Mouse (Mus musculus): ENCODE data around the gene Atxn2.

Gene Atxn2

DNA sequence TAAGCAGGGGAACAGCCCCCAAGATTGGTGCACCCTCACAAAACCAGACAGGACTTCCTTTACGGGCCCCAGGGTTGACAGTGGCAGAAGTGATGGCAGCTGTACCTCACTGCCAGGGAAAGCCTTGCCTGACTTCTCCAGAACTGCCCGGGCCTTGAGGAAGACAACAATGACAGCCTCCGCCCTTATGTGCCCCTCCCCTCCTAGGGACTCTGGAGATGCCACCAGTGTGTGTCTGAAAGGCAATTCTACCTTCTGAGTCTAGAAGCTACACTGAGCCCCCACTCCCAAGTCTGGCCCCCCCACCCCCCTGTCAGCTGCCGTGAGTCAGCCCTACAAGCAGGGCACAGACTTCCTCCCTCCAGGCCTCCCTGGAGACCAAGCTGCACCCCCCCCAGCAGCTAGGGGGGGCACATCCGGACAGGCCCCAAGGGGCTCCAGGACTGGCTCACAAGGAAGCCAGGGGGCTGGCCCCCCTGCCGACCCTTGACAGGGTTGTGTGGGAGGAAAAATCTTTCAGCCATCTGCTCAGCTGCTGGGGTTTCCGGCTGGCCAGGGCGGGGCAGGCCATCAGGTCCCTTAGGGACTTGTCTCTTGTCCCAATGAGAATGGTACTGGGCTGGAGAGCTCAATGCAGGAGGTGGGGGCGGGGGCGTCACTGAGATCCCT, 122.6 kb downstream of the Atxn2 start:
- intact Hi-C loops (cut with DNase I): no loop called here

DNA sequence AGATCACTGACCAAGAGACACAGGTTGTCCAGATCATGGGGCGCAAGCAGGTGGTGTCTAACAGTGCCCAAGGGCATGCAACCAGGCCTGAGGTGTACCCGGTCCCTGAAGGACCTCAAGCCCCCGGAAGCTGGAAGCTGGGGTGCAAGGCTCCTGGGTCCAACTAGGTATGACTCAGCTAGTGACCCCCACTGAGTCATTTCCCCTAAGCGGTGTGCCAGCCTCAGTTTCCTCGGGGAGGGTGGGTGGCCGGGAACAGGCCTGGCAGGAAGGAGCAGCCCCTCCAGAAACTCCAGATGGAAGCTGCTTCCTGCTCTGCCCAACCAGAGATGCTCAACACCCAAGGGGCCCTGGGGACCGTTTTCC, 123.1 kb downstream of the Atxn2 start:
- intact Hi-C loops (cut with DNase I): no loop called here

DNA sequence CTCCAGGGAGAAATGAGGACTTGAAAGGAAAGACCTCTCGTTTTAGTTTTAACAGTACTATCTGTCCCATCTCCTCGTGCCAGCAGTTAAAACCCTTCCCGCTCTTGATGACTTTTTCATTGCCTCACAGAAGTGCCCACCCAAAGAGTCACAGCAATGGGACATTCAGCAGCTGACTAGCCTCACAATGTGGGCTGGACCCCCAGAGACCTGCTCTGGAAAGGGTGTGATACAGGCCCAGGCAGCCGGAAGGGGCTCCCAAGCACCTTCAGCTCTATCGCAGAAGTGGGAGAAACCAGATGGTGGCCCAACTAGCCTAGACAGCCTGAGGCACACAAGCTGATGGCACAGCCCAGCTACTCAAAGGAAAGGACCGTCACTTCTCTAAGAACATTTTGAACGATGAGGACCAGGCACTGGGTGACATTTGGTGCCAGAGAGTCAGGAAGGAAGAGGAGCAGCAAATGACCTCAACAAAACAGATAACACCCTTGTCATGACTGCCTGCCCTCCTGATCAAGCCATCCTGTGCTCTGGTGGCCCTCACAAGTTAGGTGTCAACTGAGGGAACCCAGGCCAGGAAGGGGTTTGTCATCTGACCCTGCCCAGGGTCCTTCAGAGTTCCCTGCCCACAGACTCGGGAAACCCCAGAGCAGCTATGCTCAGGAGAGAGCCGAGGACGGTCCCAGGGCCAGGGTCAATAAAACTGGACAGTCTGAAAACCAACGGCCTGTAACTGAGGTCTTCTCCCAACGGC, 124.0 kb downstream of the Atxn2 start:
- intact Hi-C loops (cut with DNase I): no loop called here

DNA sequence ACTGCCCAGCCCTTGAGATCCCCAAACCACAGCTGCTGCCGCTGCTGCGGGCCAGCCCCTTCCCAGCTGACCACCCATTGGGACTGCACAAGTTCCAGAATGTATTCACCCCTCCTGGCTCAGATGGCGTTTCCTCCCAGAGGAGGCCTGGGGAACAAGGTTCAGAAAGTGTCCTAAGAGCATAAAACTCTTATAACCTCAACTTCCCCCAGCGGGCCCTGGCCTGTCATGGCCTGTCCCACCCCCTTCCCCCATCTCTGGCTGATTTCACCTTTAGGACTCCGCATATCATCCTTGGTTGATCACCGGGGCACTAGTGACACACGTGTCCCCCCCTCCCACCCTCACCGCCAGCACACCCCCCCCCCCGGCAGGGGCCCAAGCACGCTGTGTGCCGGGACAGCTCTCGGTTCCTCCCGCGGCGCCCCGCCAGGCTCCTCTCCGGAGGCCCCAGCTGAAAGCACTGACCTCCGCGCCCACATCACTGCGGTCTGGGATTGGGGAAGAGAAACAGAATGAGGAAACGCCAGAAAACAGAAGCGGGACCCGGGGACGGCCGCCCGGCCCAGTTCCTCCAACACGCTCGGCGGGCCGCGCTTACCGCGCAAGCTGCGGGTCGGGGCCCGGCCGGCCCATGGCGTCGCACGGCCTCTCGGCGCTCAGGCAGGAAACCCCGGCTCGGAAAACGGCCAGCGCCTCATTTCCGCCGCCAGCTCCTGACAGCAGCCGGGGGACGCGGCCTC, 125.0 kb downstream of the Atxn2 start:
- intact Hi-C loops (cut with DNase I): no loop called here

DNA sequence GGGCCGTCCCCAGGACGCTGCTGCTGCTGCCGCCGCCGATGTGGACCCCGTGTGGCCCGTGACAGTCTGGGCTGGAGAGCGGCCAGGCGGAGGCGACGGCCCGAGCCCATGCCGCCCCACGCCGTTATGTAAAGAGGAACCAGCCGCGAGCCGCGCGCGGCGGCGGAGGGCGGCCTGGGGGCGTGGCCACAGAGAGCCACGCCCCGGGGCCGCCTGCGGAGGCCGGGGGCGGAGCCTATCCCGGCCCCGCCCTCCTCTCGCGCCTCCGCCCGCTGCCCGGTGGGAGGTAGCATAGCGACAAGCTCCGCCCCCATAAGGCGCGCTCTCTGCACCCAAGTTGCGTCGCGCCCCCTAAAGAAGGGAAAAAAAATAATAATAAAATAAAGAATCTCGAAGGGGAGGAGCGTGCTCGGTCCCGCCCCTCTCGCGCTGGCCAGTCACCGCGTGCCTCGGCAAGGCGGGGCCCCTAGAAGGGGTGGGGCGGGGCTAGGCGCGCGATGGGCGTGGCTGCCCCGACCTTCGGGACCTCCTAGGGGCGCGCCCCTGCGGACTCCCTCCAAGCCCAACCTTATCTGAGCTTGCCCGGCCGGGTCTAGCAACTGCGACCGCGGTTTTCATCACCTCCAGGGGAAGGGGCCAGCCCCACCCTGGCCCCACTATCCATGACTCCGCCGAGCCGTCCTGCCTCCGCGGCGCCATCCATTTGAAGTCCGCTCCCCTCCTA, 125.7 kb downstream of the Atxn2 start:
- intact Hi-C loops (cut with DNase I): no loop called here

DNA sequence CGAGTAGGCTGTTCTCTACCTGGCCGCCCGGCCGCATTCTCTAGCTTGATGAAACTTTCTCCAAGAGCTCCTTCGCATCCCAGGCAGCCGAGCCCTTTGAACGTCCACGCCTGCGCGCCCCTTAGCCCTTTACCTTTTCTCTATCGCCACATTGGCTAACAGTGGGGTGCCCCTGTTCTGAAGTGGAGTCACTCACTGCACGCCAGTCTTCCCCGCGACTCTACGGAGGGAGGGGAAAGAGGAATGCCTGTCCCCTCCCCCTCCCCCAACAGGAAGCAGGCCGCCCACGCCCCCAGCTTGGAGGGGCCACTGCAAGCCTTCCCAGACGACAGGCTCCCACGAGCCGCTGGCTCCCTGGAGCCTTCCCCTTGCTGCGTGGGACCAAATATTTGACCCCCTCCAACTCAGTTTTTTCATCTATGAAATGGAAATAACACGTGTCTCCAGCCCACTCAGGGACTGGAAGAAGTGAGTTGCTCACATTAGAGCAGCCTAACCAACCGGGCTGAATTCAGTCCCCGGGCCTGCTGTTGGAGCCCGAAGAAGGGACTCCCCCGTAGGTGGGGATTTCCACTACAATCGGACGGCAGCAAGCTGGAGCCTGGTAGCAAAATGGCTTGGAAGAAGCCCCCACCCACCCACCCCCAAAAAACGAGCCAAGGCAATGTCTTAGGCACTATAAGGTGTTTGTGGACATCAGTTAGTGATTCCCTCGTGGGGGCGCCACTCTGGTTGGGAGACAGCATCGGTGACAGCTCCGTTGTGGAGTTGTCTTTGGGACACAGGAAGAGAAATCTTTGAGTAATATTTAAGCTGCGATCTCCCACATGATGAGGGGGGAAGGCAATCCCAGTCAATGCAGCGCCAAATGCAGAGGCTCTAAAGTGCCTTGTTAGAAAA, 126.6 kb downstream of the Atxn2 start, which contains the start of gene Sh2b3:
Gene Sh2b3 (minus strand): TSS at position 206 of the 900 bp plus-strand sequence.
- intact Hi-C loops (cut with DNase I): no loop called here

DNA sequence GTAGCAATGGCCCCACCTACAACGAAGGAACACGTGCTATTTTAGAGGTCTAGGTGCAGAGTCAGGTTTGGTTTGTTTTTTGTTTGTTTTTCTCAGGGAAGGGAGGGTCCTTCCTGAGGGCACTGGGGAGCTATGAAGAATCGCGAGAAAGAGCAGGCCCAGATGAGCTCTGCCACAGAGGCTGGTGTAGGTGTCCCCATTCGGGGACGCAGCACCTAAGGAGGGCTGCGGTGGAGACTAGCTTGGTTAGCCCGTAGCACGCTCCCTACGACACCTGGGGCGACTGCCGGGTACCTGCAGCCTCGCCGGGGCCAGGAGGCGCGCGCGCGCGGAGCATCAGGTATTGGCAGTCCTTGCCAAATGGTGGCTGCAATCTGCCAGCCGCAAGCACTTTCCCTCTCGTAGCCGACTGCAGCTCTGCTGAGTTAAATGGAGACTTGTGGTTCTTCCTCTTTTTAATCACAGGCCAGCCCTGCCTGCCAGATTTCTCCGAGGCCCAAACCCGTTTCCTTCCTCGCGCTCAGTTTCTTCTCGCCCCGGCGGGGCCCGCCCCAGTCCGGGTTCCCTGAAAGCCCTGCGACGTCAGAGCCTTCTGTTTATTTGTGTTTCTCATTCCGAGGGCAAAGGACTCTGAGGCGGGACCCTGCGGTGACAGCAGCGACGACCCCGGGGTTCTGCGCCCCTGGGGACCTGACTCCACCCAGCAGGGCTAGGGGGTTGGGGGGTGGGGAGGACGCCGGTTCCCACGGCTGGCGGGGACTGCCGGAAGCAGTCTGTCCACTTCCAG, 127.4 kb downstream of the Atxn2 start:
- intact Hi-C loops (cut with DNase I): no loop called here

DNA sequence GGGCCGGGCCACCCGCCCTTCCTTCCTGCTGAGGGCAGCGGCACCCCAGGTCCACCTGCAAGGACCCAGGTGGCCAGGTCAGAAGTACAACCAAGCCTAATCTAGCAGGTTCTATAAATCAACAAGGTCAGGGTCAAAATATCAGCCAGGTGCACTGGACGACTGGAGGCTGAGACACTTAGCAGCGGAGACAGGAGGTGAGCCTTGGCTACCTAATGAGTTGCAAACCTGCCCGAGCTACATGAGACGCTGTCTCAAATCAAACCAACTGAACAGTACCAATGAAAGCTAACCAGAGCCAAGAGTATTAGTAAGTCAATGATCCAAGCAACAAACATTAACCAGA, 128.0 kb downstream of the Atxn2 start:
- intact Hi-C loops (cut with DNase I): no loop called here

DNA sequence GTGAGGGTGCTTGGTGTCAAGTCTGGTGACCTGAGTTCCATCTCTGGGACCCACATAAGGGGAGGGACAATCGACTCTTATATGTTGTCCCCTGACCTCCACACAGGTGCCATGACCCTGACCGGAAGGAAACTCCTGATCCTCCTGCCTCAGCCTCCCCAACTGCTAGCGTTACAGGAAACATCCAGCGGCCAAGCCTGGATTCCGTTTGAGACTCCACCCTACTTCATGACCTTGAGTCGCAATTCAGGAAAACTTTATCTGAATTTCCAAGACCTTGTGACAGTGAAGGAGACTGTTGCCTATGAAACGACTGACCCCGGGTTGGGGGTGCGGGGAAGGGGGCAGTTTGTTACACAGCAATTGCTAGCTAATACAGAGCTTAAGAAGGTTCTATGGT, 130.4 kb downstream of the Atxn2 start:
- intact Hi-C loops (cut with DNase I): loop anchor here (10.0 kb wide), 1 partner anchor 47 kb away; no protein-coding TSS in a partner anchor

DNA sequence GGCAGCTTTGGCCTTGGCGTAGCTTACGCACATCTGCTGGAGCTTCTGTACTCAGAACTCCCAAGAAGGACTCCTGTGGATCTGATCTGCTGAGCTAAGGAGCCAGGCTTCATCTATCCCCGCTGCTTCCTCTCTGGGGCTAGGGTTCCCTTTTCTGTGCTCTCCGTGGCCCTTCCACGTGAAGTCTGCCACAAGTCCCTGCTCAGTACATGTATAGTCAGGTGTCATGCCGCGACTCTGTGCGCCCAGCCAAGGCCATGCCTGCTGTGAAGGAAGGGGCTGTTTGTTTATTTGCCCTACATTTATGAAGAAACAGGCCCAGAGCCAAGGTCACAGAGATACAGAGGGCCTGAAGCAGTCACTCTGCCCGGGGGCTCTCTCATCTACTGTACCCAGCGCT, 130.8 kb downstream of the Atxn2 start:
- intact Hi-C loops (cut with DNase I): loop anchor here (2.0 to 10.0 kb wide), 2 partner anchors 27 to 47 kb away; no protein-coding TSS in a partner anchor

DNA sequence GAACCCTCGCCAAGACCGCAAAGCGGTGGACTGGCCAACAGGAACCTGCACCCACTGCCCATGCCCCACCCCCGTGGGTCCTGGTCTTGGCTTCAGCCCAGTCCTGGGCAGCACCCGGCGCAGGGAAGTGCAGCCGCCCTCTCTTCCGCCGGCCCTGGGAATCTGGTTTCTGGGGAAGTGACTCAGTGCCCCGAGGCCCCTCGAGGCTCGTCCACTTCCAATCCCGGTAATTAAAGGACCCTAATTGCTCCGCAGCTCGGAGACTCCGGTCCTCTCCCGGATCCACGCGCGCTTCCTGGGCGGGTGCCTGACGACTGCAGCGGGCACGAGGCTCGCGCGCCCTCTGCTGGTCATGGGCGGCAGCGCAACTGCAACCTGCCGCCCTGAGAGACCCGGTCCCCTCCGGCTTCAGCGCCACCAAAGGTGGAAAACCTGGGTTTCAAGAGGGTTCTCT, 131.6 kb downstream of the Atxn2 start:
- intact Hi-C loops (cut with DNase I): loop anchor here (2.0 to 10.0 kb wide), 2 partner anchors 28 to 48 kb away; no protein-coding TSS in a partner anchor

DNA sequence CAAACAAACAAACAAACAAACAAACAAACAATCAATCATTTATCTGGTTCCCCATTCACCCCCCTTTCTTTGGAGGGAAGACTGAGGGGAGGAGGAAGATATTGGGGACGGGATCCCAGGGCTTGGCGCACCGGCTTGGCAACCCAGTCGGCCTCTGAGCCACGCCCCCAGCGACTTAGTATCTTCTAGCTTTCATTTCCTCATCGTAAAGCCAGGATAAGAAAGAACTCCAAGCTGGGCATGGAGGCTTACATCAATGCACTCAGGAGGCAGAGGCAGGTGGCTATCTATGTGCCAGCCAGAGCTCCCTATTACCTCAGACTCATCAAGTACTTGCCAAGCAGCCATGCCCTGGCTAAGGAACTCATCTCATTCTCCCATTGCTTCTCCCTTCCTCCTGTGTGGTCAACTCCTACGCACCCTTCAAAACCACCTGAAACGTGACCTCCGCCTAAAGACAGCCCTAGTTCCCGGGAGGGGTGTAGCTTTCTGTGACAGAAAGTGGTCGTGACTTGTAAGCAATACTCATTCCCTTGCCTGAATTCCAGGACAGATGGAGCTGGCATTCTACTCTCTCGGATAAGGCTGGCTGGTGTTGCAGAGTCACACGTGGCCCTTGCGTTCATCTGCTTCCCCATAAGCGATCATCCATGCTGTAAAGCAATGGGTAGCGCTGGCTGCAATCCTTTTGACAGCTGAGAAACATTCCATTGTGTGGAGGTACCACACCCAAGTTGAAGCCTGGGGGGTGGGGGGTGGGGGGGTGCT, 132.2 kb downstream of the Atxn2 start:
- intact Hi-C loops (cut with DNase I): loop anchor here (2.0 to 10.0 kb wide), 2 partner anchors 29 to 49 kb away; no protein-coding TSS in a partner anchor

DNA sequence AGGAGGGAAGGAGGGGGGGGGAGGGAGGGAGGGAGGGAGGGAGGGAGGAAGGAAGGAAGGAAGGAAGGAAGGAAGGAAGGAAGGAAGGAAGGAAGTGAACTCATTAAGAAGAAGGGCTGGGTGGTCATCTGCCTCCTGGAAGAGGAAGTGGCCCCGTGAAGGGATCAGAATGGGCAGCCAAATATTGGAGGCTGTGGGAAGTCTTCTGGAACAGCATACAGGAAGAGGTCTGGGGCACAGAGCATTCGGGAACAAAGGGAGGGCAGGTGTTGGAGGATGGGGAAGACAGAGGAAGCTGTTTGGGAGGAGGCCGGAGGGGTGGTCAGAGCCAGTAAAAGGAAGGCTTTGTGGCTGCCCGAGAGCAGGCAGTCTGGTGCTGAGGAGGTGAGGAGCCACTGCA, 134.2 kb downstream of the Atxn2 start:
- intact Hi-C loops (cut with DNase I): loop anchor here (5.0 to 10.0 kb wide), 2 partner anchors 51 to 133 kb away; partner anchors contain the start of gene Atxn2

DNA sequence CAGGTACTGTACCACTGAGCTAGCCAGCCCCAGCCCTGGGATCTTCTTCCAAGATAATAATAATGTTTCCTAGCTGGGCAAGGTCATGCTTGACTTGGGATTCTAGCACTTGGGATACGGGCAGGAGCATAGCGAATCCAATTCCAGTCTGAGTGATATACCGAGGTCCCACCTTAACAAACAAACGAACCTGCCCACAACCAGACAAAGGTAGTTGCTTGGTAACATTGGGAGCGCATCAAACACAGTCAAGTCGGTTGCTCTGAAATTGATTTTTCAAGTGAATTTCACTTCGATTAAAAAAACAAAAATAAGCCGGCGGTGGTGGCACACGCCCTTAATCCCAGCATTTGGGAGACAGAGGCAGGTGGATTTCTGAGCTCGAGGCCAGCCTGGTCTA, 135.2 kb downstream of the Atxn2 start:
- intact Hi-C loops (cut with DNase I): loop anchor here (5.0 to 10.0 kb wide), 2 partner anchors 52 to 134 kb away; partner anchors contain the start of gene Atxn2

DNA sequence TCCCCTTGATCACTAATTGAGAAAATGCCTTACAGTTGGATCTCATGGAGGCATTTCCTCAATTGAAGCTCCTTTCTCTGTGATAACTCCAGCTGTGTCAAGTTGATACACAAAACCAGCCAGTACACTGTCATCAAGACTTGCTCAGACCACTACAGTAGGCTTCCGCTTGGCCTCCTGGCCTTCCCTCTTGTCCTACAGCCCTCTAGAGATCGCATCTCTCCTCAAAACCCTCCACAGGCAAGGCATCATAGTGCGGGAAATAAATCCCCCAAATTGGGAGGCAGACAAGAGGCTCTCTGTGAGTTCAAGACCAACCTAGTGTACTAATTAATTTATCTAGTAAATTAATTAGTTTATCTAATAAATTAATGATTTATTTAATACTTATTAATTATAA, 136.1 kb downstream of the Atxn2 start:
- intact Hi-C loops (cut with DNase I): loop anchor here (5.0 to 10.0 kb wide), 2 partner anchors 52 to 135 kb away; partner anchors contain the start of gene Atxn2

DNA sequence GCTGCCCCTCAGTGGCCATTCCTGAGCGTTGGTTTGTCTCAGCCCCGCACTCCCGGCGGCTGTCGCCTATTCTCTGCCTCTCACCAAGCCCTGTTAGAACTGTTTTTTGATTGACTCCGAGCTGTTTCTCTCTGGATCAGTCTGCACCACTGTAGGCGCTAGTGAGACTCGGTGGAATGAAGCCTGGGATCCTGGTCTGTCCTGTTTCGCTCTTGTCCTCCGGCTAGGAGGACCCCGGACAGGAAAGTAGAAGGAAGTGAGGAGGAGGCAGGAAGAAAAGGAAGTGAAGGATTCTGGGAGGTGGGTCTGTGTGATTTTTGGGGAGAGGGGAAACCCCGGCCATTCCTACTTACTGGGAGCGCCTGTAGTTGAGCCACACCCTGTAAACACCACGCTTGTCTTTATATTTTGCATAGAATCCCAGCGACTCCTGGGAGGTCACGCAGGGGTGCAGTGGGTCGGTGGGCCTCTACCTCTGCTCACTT, 136.9 kb downstream of the Atxn2 start:
- intact Hi-C loops (cut with DNase I): loop anchor here (5.0 to 10.0 kb wide), 2 partner anchors 53 to 136 kb away; partner anchors contain the start of gene Atxn2

DNA sequence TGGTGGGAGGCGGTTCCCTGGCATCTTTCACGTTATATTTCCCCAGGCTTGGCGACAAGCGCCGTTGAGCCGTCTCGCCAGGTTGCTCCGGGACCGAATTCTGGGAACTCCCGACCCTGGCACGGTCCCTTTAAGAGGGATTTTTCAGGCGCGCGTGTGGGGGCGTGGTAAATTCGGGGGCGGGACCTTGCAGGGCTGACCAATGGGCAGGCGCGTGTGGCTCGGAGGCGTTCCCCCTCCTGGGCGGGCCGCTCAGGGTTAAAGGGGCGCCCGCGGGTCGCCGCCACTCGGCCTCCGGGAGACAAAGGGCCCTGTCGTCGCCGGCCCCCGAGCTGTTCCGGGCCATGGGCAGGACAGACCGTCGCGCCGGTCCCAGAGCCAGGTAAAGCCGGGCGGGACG, 137.6 kb downstream of the Atxn2 start, which contains the start of gene Pheta1:
Gene Pheta1 (plus strand): TSS at position 242 of the 400 bp plus-strand sequence.
- intact Hi-C loops (cut with DNase I): loop anchor here (5.0 to 10.0 kb wide), 2 partner anchors 54 to 136 kb away; partner anchors contain the start of gene Atxn2

Data from adrenal gland (tissue).